Mouse (Mus musculus) spleen, adult 2 months (tissue): ENCODE results near the gene Swsap1. TPM values are rescaled to one million over a fixed set of nuclear protein-coding genes. Genes with fewer than 3 reads are reported as not detected.

ENCODE experiments used
- DNase-seq, 2 experiments: peaks; one replicate each; pipeline versions ENCODE4 v3.0.0 to v3.0.0-alpha.2; 2012 to 2021; ENCODE audit warnings: low spot score in 2 of 2, low read depth in 1 of 2
- H3K27ac ChIP-seq: fragments of 200-500 bp; 2 replicates; pipeline ENCODE4 v1.5.1; 2012; ENCODE audit warnings: low read length, inconsistent platforms; ENCODE audit not compliant: insufficient read depth
- H3K27me3 ChIP-seq: fragments of 200-500 bp; 2 replicates; pipeline ENCODE4 v1.6.1; 2012; ENCODE audit warnings: mild to moderate bottlenecking, moderate library complexity, low read length, inconsistent platforms; ENCODE audit not compliant: control insufficient read depth, insufficient read depth
- H3K36me3 ChIP-seq: fragments of 200-500 bp; 2 replicates; pipeline ENCODE4 v1.6.1; 2012; ENCODE audit warnings: mild to moderate bottlenecking, low read length, inconsistent platforms; ENCODE audit not compliant: control insufficient read depth, insufficient read depth
- H3K4me1 ChIP-seq: fragments of 200-500 bp; 2 replicates; pipeline ENCODE4 v1.6.1; 2011; ENCODE audit warnings: inconsistent platforms; ENCODE audit not compliant: control insufficient read depth, insufficient read depth, insufficient read length
- H3K4me3 ChIP-seq: fragments of 200-500 bp; 2 replicates; pipeline ENCODE4 v1.5.1; 2011; ENCODE audit warnings: mild to moderate bottlenecking, inconsistent platforms; ENCODE audit not compliant: insufficient read depth, insufficient read length; ENCODE audit errors: extremely low read depth
- CTCF ChIP-seq: fragments of 200-500 bp; IDR thresholded peaks from 2 replicates; pipeline ENCODE4 v1.5.1; 2011; ENCODE audit warnings: mild to moderate bottlenecking, inconsistent platforms; ENCODE audit not compliant: insufficient read depth, insufficient read length, insufficient replicate concordance; ENCODE audit errors: extremely low read depth
- POLR2A ChIP-seq: fragments of 200-500 bp; IDR thresholded peaks from 2 replicates; pipeline ENCODE4 v1.6.1; 2011; ENCODE audit warnings: low read depth, low read length, inconsistent platforms
- WGBS: fragments of 180-500 bp; shearing (Covaris S2); methylation state at CpG from one replicate; pipeline ENCODE4 v1.1.7; 2018; 5-methylcytosine and 5-hydroxymethylcytosine counted together
- polyA plus RNA-seq: library from polyadenylated mRNA; depleted of rRNA; stranded (reverse); fragments of >200 nt; gene quantifications from 2 replicates; pipeline ENCODE4 v1.2.3, GENCODE M21; 2012

The Swsap1 gene
- polyA plus RNA-seq, 1 experiment: 6.5 TPM

GRCm38 (mm10) chr9:21944267-21944666 is 11.3 kb upstream of the Swsap1 start:
- 57% methylated on average over 23 of the region's 23 CpGs for WGBS
- H3K36me3 ChIP-seq: no peaks in the 10 kb centered on the region
- H3K4me3 ChIP-seq: no peak overlapping the region
- TF ChIP-seq POLR2A (no peak), CTCF (no peak)
- peaks cover 5% of the 10 kb centered on the region for H3K4me1 ChIP-seq
- H3K27ac ChIP-seq: no peak overlapping the region
- H3K27me3 ChIP-seq: peaks cover 2% of the 10 kb centered on the region
- no peak for DNase-seq

- no peak overlapping the region for H3K27ac ChIP-seq
- H3K4me1 ChIP-seq: peaks cover 5% of the 10 kb centered on the region
- peaks cover 2% of the 10 kb centered on the region for H3K27me3 ChIP-seq
- no peak for DNase-seq
- TF ChIP-seq POLR2A (no peak), CTCF (no peak)
- H3K4me3 ChIP-seq: no peak overlapping the region
- no peaks in the 10 kb centered on the region for H3K36me3 ChIP-seq
- 5% methylated on average over 27 of the region's 28 CpGs for WGBS
Measured at GRCm38 (mm10) chr9:21947540-21948130, 7.9 kb upstream of the Swsap1 start.

- WGBS: 57% methylated on average over 8 of the region's 8 CpGs
- no peak for TF ChIP-seq CTCF
- no peak for TF ChIP-seq POLR2A
Measured at GRCm38 (mm10) chr9:21948146-21948545, 7.4 kb upstream of the Swsap1 start.

GRCm38 (mm10) chr9:21948790-21949189 is 6.8 kb upstream of the Swsap1 start:
- Histone ChIP-seq H3K27ac (no peak overlapping the region), H3K36me3 (no peaks in the 10 kb centered on the region), H3K4me1 (peaks cover 5% of the 10 kb centered on the region), H3K4me3 (no peak overlapping the region), H3K27me3 (peaks cover 2% of the 10 kb centered on the region)
- DNase-seq: no peak
- TF ChIP-seq CTCF: no peak
- TF ChIP-seq POLR2A: no peak
- WGBS: 62% methylated on average over 6 of the region's 6 CpGs

More at GRCm38 (mm10) chr9:21948146-21948545, 7.4 kb upstream of the Swsap1 start:
- H3K4me1 ChIP-seq: peaks cover 5% of the 10 kb centered on the region
- H3K27me3 ChIP-seq: peaks cover 2% of the 10 kb centered on the region
- no peak overlapping the region for H3K27ac ChIP-seq
- no peak overlapping the region for H3K4me3 ChIP-seq
- DNase-seq: no peak
- no peaks in the 10 kb centered on the region for H3K36me3 ChIP-seq

GRCm38 (mm10) chr9:21950322-21950721 is 5.2 kb upstream of the Swsap1 start:
- H3K27ac ChIP-seq: no peak overlapping the region
- peaks cover 5% of the 10 kb centered on the region for H3K4me1 ChIP-seq
- peaks cover 2% of the 10 kb centered on the region for H3K27me3 ChIP-seq
- 16% methylated on average over 11 of the region's 11 CpGs for WGBS
- H3K4me3 ChIP-seq: no peak overlapping the region
- TF ChIP-seq CTCF: peak; percentile 52; the same call in 1 of the 2 replicates
- TF ChIP-seq POLR2A: no peak
- no peaks in the 10 kb centered on the region for H3K36me3 ChIP-seq
- peak in 1 of 2 experiments; percentile 41 for DNase-seq

GRCm38 (mm10) chr9:21951977-21952376 is 3.6 kb upstream of the Swsap1 start:
- Histone ChIP-seq H3K36me3 (no peaks in the 10 kb centered on the region), H3K27me3 (peaks cover 2% of the 10 kb centered on the region), H3K4me3 (no peak overlapping the region), H3K4me1 (peaks cover 8% of the 10 kb centered on the region), H3K27ac (no peak overlapping the region)
- TF ChIP-seq POLR2A (no peak), CTCF (0 out of 2 replicates have a peak, but pooled peaks have one; percentile 3)
- 77% methylated on average over 3 of the region's 3 CpGs for WGBS
- no peak for DNase-seq

GRCm38 (mm10) chr9:21953600-21953999 is 2.0 kb upstream of the Swsap1 start:
- Histone ChIP-seq H3K4me1 (peaks cover 3% of the 10 kb centered on the region; the same call in 1 of the 2 replicates), H3K4me3 (no peak overlapping the region), H3K27ac (no peak overlapping the region), H3K36me3 (peaks cover 2% of the 10 kb centered on the region; the same call in 1 of the 2 replicates), H3K27me3 (no peaks in the 10 kb centered on the region)
- DNase-seq: no peak
- 11% methylated on average over 3 of the region's 3 CpGs for WGBS
- TF ChIP-seq CTCF: no peak
- no peak for TF ChIP-seq POLR2A
